Mouse (Mus musculus): ENCODE measurements around the gene Cbll1. TPM values are rescaled to one million over a fixed set of nuclear protein-coding genes. Genes with fewer than 3 reads are reported as not detected.
A peak's percentile ranks its signal among the peaks of the same experiment; 100 is the strongest.

Cbll1 gene
- polyA plus RNA-seq (2015; fragmentation: Nextera tagmentation; extraction: Ambion mirVana), result 9.5 and 12.0 TPM in 2 replicates

- Histone ChIP-seq H3K9ac (ENCODE audit: low read length) (peak within 1 kb of the TSS; percentile 94), H3K4me1 (ENCODE audit: control insufficient read depth, insufficient read depth, low read length) (peaks cover 12% of the 10 kb centered on the region; the same call in 1 of the 2 replicates), H3K4me2 (ENCODE audit: low read depth, low read length) (peak within 1 kb of the TSS; percentile 94), H3K27ac (ENCODE audit: low read length) (peak within 1 kb of the TSS; percentile 90), H3K9me3 (replicated peaks; ENCODE audit: control insufficient read depth, low read length) (no peaks in the 10 kb centered on the region), H3K36me3 (ENCODE audit: control insufficient read depth, insufficient read depth, low read length) (no peaks in the 10 kb centered on the region), H3K4me3 (replicated peaks; ENCODE audit: low read length) (peak within 1 kb of the TSS; percentile 96), H3K27me3 (ENCODE audit: control insufficient read depth, insufficient read depth, low read length) (no peaks in the 10 kb centered on the region)
- WGBS, result under 1% methylated on average over 68 of the region's 68 CpGs
- ATAC-seq (ENCODE audit: insufficient read depth, low FRiP score), result peak; percentile 98
Measured at GRCm38 (mm10) chr12:31499314-31500131, at the start of gene Cbll1. Gene Cbll1 (minus strand): TSS chr12:31499616.

GRCm38 (mm10) chr12:31546061-31546460 is 46.6 kb upstream of the Cbll1 start:
- 56% methylated on average over 1 of the region's 1 CpGs for WGBS
- H3K9me3 ChIP-seq (replicated peaks; ENCODE audit: control insufficient read depth, low read length), result no peaks in the 10 kb centered on the region
- no peaks in the 10 kb centered on the region for H3K27me3 ChIP-seq (ENCODE audit: control insufficient read depth, insufficient read depth, low read length)
- H3K4me3 ChIP-seq (replicated peaks; ENCODE audit: low read length), result no peak overlapping the region
- no peak overlapping the region for H3K9ac ChIP-seq (ENCODE audit: low read length)
- no peaks in the 10 kb centered on the region for H3K36me3 ChIP-seq (ENCODE audit: control insufficient read depth, insufficient read depth, low read length)
- ATAC-seq (ENCODE audit: insufficient read depth, low FRiP score), result no peak
- no peak overlapping the region for H3K4me2 ChIP-seq (ENCODE audit: low read depth, low read length)
- no peak overlapping the region for H3K27ac ChIP-seq (ENCODE audit: low read length)
- H3K4me1 ChIP-seq (ENCODE audit: control insufficient read depth, insufficient read depth, low read length), result no peaks in the 10 kb centered on the region

GRCm38 (mm10) chr12:31545219-31545618 is 45.8 kb upstream of the Cbll1 start:
- H3K9ac ChIP-seq (ENCODE audit: low read length), result no peak overlapping the region
- ATAC-seq (ENCODE audit: insufficient read depth, low FRiP score), result no peak
- no peak overlapping the region for H3K4me2 ChIP-seq (ENCODE audit: low read depth, low read length)
- no peaks in the 10 kb centered on the region for H3K9me3 ChIP-seq (replicated peaks; ENCODE audit: control insufficient read depth, low read length)
- H3K27ac ChIP-seq (ENCODE audit: low read length), result no peak overlapping the region
- no peak overlapping the region for H3K4me3 ChIP-seq (replicated peaks; ENCODE audit: low read length)
- no peaks in the 10 kb centered on the region for H3K36me3 ChIP-seq (ENCODE audit: control insufficient read depth, insufficient read depth, low read length)
- 35% methylated on average over 2 of the region's 2 CpGs for WGBS
- no peaks in the 10 kb centered on the region for H3K4me1 ChIP-seq (ENCODE audit: control insufficient read depth, insufficient read depth, low read length)
- H3K27me3 ChIP-seq (ENCODE audit: control insufficient read depth, insufficient read depth, low read length), result no peaks in the 10 kb centered on the region

- Histone ChIP-seq H3K27me3 (ENCODE audit: control insufficient read depth, insufficient read depth, low read length) (no peaks in the 10 kb centered on the region), H3K4me2 (ENCODE audit: low read depth, low read length) (no peak overlapping the region), H3K36me3 (ENCODE audit: control insufficient read depth, insufficient read depth, low read length) (no peaks in the 10 kb centered on the region), H3K9me3 (replicated peaks; ENCODE audit: control insufficient read depth, low read length) (no peaks in the 10 kb centered on the region), H3K4me3 (replicated peaks; ENCODE audit: low read length) (no peak overlapping the region), H3K27ac (ENCODE audit: low read length) (no peak overlapping the region), H3K4me1 (ENCODE audit: control insufficient read depth, insufficient read depth, low read length) (no peaks in the 10 kb centered on the region), H3K9ac (ENCODE audit: low read length) (no peak overlapping the region)
- ATAC-seq (ENCODE audit: insufficient read depth, low FRiP score), result no peak
- WGBS, result 74% methylated on average over 5 of the region's 5 CpGs
Measured at GRCm38 (mm10) chr12:31541541-31541940, 42.1 kb upstream of the Cbll1 start.

- 56% methylated on average over 2 of the region's 2 CpGs for WGBS
- Histone ChIP-seq H3K4me2 (ENCODE audit: low read depth, low read length) (no peak overlapping the region), H3K4me3 (replicated peaks; ENCODE audit: low read length) (no peak overlapping the region), H3K9me3 (replicated peaks; ENCODE audit: control insufficient read depth, low read length) (no peaks in the 10 kb centered on the region), H3K27ac (ENCODE audit: low read length) (no peak overlapping the region), H3K4me1 (ENCODE audit: control insufficient read depth, insufficient read depth, low read length) (no peaks in the 10 kb centered on the region), H3K9ac (ENCODE audit: low read length) (no peak overlapping the region), H3K27me3 (ENCODE audit: control insufficient read depth, insufficient read depth, low read length) (no peaks in the 10 kb centered on the region), H3K36me3 (ENCODE audit: control insufficient read depth, insufficient read depth, low read length) (no peaks in the 10 kb centered on the region)
- no peak for ATAC-seq (ENCODE audit: insufficient read depth, low FRiP score)
Measured at GRCm38 (mm10) chr12:31539783-31540182, 40.4 kb upstream of the Cbll1 start.

GRCm38 (mm10) chr12:31537515-31538230 is 38.3 kb upstream of the Cbll1 start:
- Histone ChIP-seq H3K4me2 (ENCODE audit: low read depth, low read length) (no peak overlapping the region), H3K9me3 (replicated peaks; ENCODE audit: control insufficient read depth, low read length) (no peaks in the 10 kb centered on the region), H3K9ac (ENCODE audit: low read length) (no peak overlapping the region), H3K4me3 (replicated peaks; ENCODE audit: low read length) (no peak overlapping the region), H3K27me3 (ENCODE audit: control insufficient read depth, insufficient read depth, low read length) (no peaks in the 10 kb centered on the region), H3K4me1 (ENCODE audit: control insufficient read depth, insufficient read depth, low read length) (no peaks in the 10 kb centered on the region), H3K36me3 (ENCODE audit: control insufficient read depth, insufficient read depth, low read length) (no peaks in the 10 kb centered on the region), H3K27ac (ENCODE audit: low read length) (no peak overlapping the region)
- ATAC-seq (ENCODE audit: insufficient read depth, low FRiP score), result no peak
- 64% methylated on average over 7 of the region's 7 CpGs for WGBS

- Histone ChIP-seq H3K4me2 (ENCODE audit: low read depth, low read length) (no peak overlapping the region), H3K4me1 (ENCODE audit: control insufficient read depth, insufficient read depth, low read length) (no peaks in the 10 kb centered on the region), H3K4me3 (replicated peaks; ENCODE audit: low read length) (no peak overlapping the region), H3K9ac (ENCODE audit: low read length) (no peak overlapping the region), H3K27me3 (ENCODE audit: control insufficient read depth, insufficient read depth, low read length) (no peaks in the 10 kb centered on the region), H3K36me3 (ENCODE audit: control insufficient read depth, insufficient read depth, low read length) (no peaks in the 10 kb centered on the region), H3K27ac (ENCODE audit: low read length) (no peak overlapping the region), H3K9me3 (replicated peaks; ENCODE audit: control insufficient read depth, low read length) (no peaks in the 10 kb centered on the region)
- WGBS, result 64% methylated on average over 11 of the region's 11 CpGs
- no peak for ATAC-seq (ENCODE audit: insufficient read depth, low FRiP score)
Measured at GRCm38 (mm10) chr12:31534060-31534843, 34.8 kb upstream of the Cbll1 start.

GRCm38 (mm10) chr12:31533218-31533908 is 33.9 kb upstream of the Cbll1 start:
- 49% methylated on average over 10 of the region's 10 CpGs for WGBS
- Histone ChIP-seq H3K36me3 (ENCODE audit: control insufficient read depth, insufficient read depth, low read length) (no peaks in the 10 kb centered on the region), H3K27ac (ENCODE audit: low read length) (no peak overlapping the region), H3K4me3 (replicated peaks; ENCODE audit: low read length) (no peak overlapping the region), H3K4me1 (ENCODE audit: control insufficient read depth, insufficient read depth, low read length) (no peaks in the 10 kb centered on the region), H3K9me3 (replicated peaks; ENCODE audit: control insufficient read depth, low read length) (no peaks in the 10 kb centered on the region), H3K27me3 (ENCODE audit: control insufficient read depth, insufficient read depth, low read length) (no peaks in the 10 kb centered on the region), H3K4me2 (ENCODE audit: low read depth, low read length) (no peak overlapping the region), H3K9ac (ENCODE audit: low read length) (no peak overlapping the region)
- no peak for ATAC-seq (ENCODE audit: insufficient read depth, low FRiP score)
